Mouse (Mus musculus) G1E (cell line): Measurements from ENCODE around the gene Accs.

Experiments used
- CTCF ChIP-seq: IDR thresholded peaks from 2 replicates; pipeline ENCODE4 v1.5.1; 2012; ENCODE audit warnings: low read depth, low read length, inconsistent platforms, mixed read lengths
- GATA1 ChIP-seq: IDR thresholded peaks from 2 replicates; pipeline ENCODE4 v1.6.1; 2012; ENCODE audit warnings: borderline replicate concordance, low read length, inconsistent platforms, mixed read lengths
- GATA2 ChIP-seq: IDR thresholded peaks from 2 replicates; pipeline ENCODE4 v1.6.1; 2012; ENCODE audit warnings: low read depth, low read length, inconsistent platforms, borderline replicate concordance
- POLR2AphosphoS5 ChIP-seq: IDR thresholded peaks from 2 replicates; pipeline ENCODE4 v1.6.1; 2012; ENCODE audit warnings: low read depth, low read length, inconsistent platforms; ENCODE audit not compliant: insufficient replicate concordance
- TAL1 ChIP-seq: conservative IDR thresholded peaks from 2 replicates; pipeline ENCODE4 v1.6.1; 2012; ENCODE audit warnings: low read depth, low read length, inconsistent platforms, mixed read lengths

DNA sequence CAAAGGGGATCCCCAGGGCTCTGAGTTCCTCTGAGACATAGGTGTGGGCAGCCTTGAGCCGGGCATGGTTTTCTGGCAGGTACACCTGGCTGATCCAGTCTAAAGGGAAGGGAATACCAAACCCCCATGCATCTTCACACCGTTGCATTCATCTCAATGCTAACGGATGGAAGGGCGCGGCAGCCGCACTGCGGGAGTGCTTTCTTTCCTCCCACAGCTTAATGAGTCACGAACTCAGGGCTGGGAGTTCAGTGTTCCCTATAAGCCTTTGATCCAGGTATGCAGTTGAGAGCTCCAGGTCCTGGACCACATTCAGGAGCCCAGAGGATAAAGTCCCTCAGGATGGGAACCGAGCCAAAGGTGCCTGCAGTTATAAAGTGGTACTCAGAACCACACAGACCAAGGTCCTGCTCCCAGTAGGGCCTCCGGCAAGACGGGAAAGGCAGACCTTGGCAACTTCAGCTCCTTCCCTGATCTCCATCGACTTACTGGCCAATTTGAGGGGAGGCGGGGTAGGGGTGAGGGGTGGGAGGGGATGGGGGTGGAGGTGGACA lies 13.4 kb downstream of the Accs start:
- TF ChIP-seq CTCF (no peak), TAL1 (no peak), POLR2AphosphoS5 (no peak), GATA1 (no peak), GATA2 (no peak)
